Mouse (Mus musculus) embryonic facial prominence, embryonic 11.5 days (tissue): Measurements from ENCODE around the gene Olfr420. TPM values are rescaled to one million over a fixed set of nuclear protein-coding genes. Genes with fewer than 3 reads are reported as not detected.

Experiments
- polyA plus RNA-seq: library from polyadenylated mRNA; unstranded; fragments of >200 nt; fragmentation: Nextera tagmentation; extraction: Ambion mirVana; gene quantifications from 2 replicates; pipeline ENCODE4 v1.2.1, GENCODE M21; 2014

Olfr420 gene
- polyA plus RNA-seq, 1 experiment from 2014 or later = 0.34 TPM

Other genes starting within 250 kb of the Olfr420 start
- 0.28 and 0.40 TPM in 2 replicates for gene Ifi211, start 242.6 kb upstream of the Olfr420 start, polyA plus RNA-seq
- 0.49 and 0.75 TPM in 2 replicates for gene Mndal, start 213.1 kb upstream of the Olfr420 start, polyA plus RNA-seq
- gene Ifi203, start 213.0 kb upstream of the Olfr420 start, polyA plus RNA-seq = 0.17 and 0.38 TPM in 2 replicates
- gene Ifi202b, start 172.9 kb upstream of the Olfr420 start, polyA plus RNA-seq = 0.20 and 0.36 TPM in 2 replicates
- gene Ifi205, start 123.8 kb upstream of the Olfr420 start, polyA plus RNA-seq = not detected in 2 replicates
- not detected in 2 replicates for gene Olfr433, start 114.9 kb upstream of the Olfr420 start, polyA plus RNA-seq
- gene Olfr432, start 106.4 kb upstream of the Olfr420 start, polyA plus RNA-seq = not detected in 2 replicates
- 0.07 TPM in 1 of 2 replicates, not detected in the other for gene Olfr430, start 89.0 kb upstream of the Olfr420 start, polyA plus RNA-seq
- not detected in 2 replicates for gene Olfr429, start 71.3 kb upstream of the Olfr420 start, polyA plus RNA-seq
- not detected in 2 replicates for gene Olfr427, start 58.7 kb upstream of the Olfr420 start, polyA plus RNA-seq
- gene Olfr231, start 34.5 kb upstream of the Olfr420 start, polyA plus RNA-seq = 0.64 and 0.90 TPM in 2 replicates
- 0.29 TPM in 1 of 2 replicates, not detected in the other for gene Olfr424, start 24.1 kb upstream of the Olfr420 start, polyA plus RNA-seq
- 2.0 and 2.4 TPM in 2 replicates for gene Spta1, start 17.1 kb downstream of the Olfr420 start, polyA plus RNA-seq
- not detected in 2 replicates for gene Olfr419, start 96.4 kb downstream of the Olfr420 start, polyA plus RNA-seq
- gene Mptx1, start 174.9 kb downstream of the Olfr420 start, polyA plus RNA-seq = not detected in 2 replicates
- not detected in 2 replicates for gene Olfr417, start 209.5 kb downstream of the Olfr420 start, polyA plus RNA-seq
- not detected in 2 replicates for gene Olfr248, start 235.4 kb downstream of the Olfr420 start, polyA plus RNA-seq